Mouse (Mus musculus) ES-Bruce4 (cell line): ENCODE measurements around the gene Csmd2.

ENCODE experiments used
- CTCF ChIP-seq: IDR thresholded peaks from one replicate; pipeline ENCODE4 v1.8.1; 2011; ENCODE audit warnings: low read depth, low read length
- EP300 ChIP-seq: IDR thresholded peaks from 2 replicates; pipeline ENCODE4 v1.6.1; 2011; ENCODE audit warnings: low read depth, low read length; ENCODE audit not compliant: insufficient read depth

GRCm38 (mm10) chr4:128397804-128398203 lies 410.1 kb downstream of the Csmd2 start:
- no peak for TF ChIP-seq CTCF
- TF ChIP-seq EP300 = no peak
